Mouse (Mus musculus) neural tube, embryonic 15.5 days (tissue): ENCODE measurements around the gene Pif1. TPM values are rescaled to one million over a fixed set of nuclear protein-coding genes. Genes with fewer than 3 reads are reported as not detected.

ENCODE experiments used
- ATAC-seq: fragments of 200-750 bp; cut with Nextera tagmentation; 2 replicates; pipeline ENCODE4 v1.8.0; 2017; ENCODE audit warnings: mild to moderate bottlenecking, moderate TSS enrichment, moderate library complexity; ENCODE audit not compliant: low FRiP score
- H3K27ac ChIP-seq: fragments of 300-500 bp; sonication (generic); replicated peaks from 2 replicates; pipeline ENCODE4 v1.5.1; 2015; ENCODE audit warnings: mild to moderate bottlenecking, inconsistent platforms
- H3K27me3 ChIP-seq: fragments of 300-500 bp; sonication (generic); replicated peaks from 2 replicates; pipeline ENCODE4 v1.6.1; 2015; ENCODE audit warnings: inconsistent platforms
- H3K36me3 ChIP-seq: fragments of 300-500 bp; sonication (generic); 2 replicates; pipeline ENCODE4 v1.6.1; 2015; ENCODE audit warnings: inconsistent platforms
- H3K4me1 ChIP-seq: fragments of 300-500 bp; sonication (generic); 2 replicates; pipeline ENCODE4 v1.6.1; 2015; ENCODE audit warnings: inconsistent platforms
- H3K4me2 ChIP-seq: fragments of 300-500 bp; sonication (generic); 2 replicates; pipeline ENCODE4 v1.6.1; 2015; ENCODE audit warnings: inconsistent platforms, mild to moderate bottlenecking, moderate library complexity
- H3K4me3 ChIP-seq: fragments of 300-500 bp; sonication (generic); replicated peaks from 2 replicates; pipeline ENCODE4 v1.5.1; 2015; ENCODE audit warnings: mild to moderate bottlenecking, inconsistent platforms
- H3K9ac ChIP-seq: fragments of 300-500 bp; sonication (generic); replicated peaks from 2 replicates; pipeline ENCODE4 v1.6.1; 2015; ENCODE audit warnings: mild to moderate bottlenecking, inconsistent platforms
- H3K9me3 ChIP-seq: fragments of 300-500 bp; sonication (generic); replicated peaks from 2 replicates; pipeline ENCODE4 v1.6.1; 2016; ENCODE audit warnings: inconsistent platforms
- WGBS: fragments of 180-500 bp; shearing (Covaris S2); methylation state at CpG from one replicate; pipeline ENCODE4 v1.1.7; 2015; ENCODE audit warnings: mixed read lengths; 5-methylcytosine and 5-hydroxymethylcytosine counted together
- polyA plus RNA-seq: library from polyadenylated mRNA; unstranded; fragments of >200 nt; fragmentation: Nextera tagmentation; extraction: Ambion mirVana; gene quantifications from 2 replicates; pipeline ENCODE4 v1.2.1, GENCODE M21; 2015

Pif1 gene
- polyA plus RNA-seq, 1 experiment from 2014 or later: 2.7 TPM

DNA sequence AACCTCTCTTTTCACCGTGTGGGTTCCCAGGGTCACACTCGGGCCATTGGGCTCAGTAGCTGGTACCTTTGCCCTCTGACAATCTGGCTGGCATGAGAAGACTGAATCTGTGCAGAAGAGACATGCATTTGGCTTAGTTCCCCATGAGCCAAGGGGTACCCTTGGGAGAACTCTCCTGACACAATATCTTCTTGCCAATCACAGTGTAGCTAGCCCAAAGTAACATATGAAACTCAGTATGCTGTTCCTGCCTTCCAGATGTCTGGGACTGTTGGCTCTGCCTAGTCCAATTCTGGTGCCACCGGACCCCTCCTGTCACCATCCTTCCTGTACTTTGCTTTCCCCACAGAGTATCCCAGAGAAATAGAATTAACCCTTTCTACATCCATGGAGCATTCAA is 37.8 kb upstream of the Pif1 start:
- WGBS: 76% methylated on average over 3 of the region's 3 CpGs
- no peaks in the 10 kb centered on the region for H3K27me3 ChIP-seq
- H3K4me2 ChIP-seq: no peak overlapping the region
- peaks cover 25% of the 10 kb centered on the region; the same call in 1 of the 2 replicates for H3K4me1 ChIP-seq
- ATAC-seq: no peak
- no peaks in the 10 kb centered on the region for H3K9me3 ChIP-seq
- H3K4me3 ChIP-seq: no peak overlapping the region
- no peak overlapping the region for H3K9ac ChIP-seq
- no peaks in the 10 kb centered on the region for H3K36me3 ChIP-seq
- no peak overlapping the region for H3K27ac ChIP-seq

- Histone ChIP-seq H3K9me3 (no peaks in the 10 kb centered on the region), H3K36me3 (no peaks in the 10 kb centered on the region), H3K27me3 (no peaks in the 10 kb centered on the region), H3K4me3 (no peak overlapping the region), H3K27ac (no peak overlapping the region), H3K4me1 (peaks cover 26% of the 10 kb centered on the region), H3K9ac (no peak overlapping the region), H3K4me2 (no peak overlapping the region)
- 88% methylated on average over 5 of the region's 5 CpGs for WGBS
- ATAC-seq: no peak
Measured at GRCm38 (mm10) chr9:65549643-65550042, 37.3 kb upstream of the Pif1 start.

- H3K9ac ChIP-seq: no peak overlapping the region
- H3K4me3 ChIP-seq: no peak overlapping the region
- no peaks in the 10 kb centered on the region for H3K9me3 ChIP-seq
- no peaks in the 10 kb centered on the region for H3K36me3 ChIP-seq
- H3K27ac ChIP-seq: 0 out of 2 replicates have a peak overlapping the region, but pooled peaks have one; percentile 37
- no peaks in the 10 kb centered on the region for H3K27me3 ChIP-seq
- no peak overlapping the region for H3K4me2 ChIP-seq
- peaks cover 31% of the 10 kb centered on the region for H3K4me1 ChIP-seq
- no peak for ATAC-seq
- 29% methylated on average over 7 of the region's 7 CpGs for WGBS
Measured at GRCm38 (mm10) chr9:65550079-65550831, 36.7 kb upstream of the Pif1 start.

DNA sequence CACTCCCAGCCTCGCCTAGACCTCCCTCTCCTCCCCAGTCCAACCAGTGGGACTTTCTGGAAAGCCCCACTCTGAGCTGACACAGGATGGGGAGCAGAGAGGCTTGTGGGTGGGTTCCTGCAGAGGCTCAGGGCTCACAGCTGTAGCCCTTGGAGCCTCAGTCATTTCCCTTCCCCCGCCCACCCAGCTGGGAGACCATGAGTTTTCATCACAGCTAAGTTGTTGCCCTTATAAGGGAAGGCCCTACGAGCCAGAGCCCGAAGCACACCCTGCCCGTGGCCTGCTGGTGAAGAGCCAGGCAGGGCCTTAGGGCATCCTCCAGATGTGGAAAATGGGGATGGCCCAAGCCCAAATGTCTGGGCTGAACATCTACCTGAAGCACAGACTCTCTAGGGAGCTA is 35.9 kb upstream of the Pif1 start:
- ATAC-seq: no peak
- Histone ChIP-seq H3K9me3 (no peaks in the 10 kb centered on the region), H3K4me2 (no peak overlapping the region), H3K27me3 (no peaks in the 10 kb centered on the region), H3K36me3 (no peaks in the 10 kb centered on the region), H3K9ac (no peak overlapping the region), H3K4me1 (peaks cover 27% of the 10 kb centered on the region), H3K27ac (0 out of 2 replicates have a peak overlapping the region, but pooled peaks have one; percentile 37), H3K4me3 (no peak overlapping the region)
- 34% methylated on average over 5 of the region's 5 CpGs for WGBS

DNA sequence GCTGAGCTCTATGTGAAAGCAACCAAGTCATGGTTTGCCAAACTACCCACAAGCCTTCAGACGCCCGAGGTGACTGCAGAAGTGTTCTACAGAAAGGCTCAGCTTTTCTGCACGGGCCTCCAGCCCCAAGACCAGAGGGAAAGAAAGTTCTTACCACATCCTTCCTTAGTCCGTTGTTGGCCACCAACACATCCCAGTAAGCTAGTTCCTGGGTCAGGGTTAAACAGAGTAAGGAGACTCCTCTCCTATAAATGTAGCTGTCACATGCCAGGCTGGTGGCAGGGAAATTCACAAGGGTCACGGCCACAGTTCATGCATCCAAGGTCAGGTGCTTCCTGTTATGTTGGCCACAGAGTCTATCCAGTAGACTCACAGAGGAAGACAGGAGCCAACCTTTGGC is 34.8 kb upstream of the Pif1 start:
- Histone ChIP-seq H3K27ac (no peak overlapping the region), H3K27me3 (no peaks in the 10 kb centered on the region), H3K36me3 (0 out of 2 replicates have a peak, but pooled peaks cover 4% of the 10 kb centered on the region), H3K4me1 (peaks cover 26% of the 10 kb centered on the region), H3K9ac (no peak overlapping the region), H3K4me3 (no peak overlapping the region), H3K4me2 (no peak overlapping the region), H3K9me3 (no peaks in the 10 kb centered on the region)
- no peak for ATAC-seq
- 90% methylated on average over 5 of the region's 5 CpGs for WGBS

GRCm38 (mm10) chr9:65552711-65553110 is 34.2 kb upstream of the Pif1 start:
- H3K36me3 ChIP-seq: 0 out of 2 replicates have a peak, but pooled peaks cover 4% of the 10 kb centered on the region
- no peak overlapping the region for H3K4me3 ChIP-seq
- H3K27ac ChIP-seq: no peak overlapping the region
- no peaks in the 10 kb centered on the region for H3K9me3 ChIP-seq
- peaks cover 25% of the 10 kb centered on the region for H3K4me1 ChIP-seq
- no peaks in the 10 kb centered on the region for H3K27me3 ChIP-seq
- WGBS: 100% methylated on average over 2 of the region's 2 CpGs
- H3K4me2 ChIP-seq: no peak overlapping the region
- H3K9ac ChIP-seq: no peak overlapping the region
- ATAC-seq: no peak

- ATAC-seq: no peak
- H3K9ac ChIP-seq: no peak overlapping the region
Measured at GRCm38 (mm10) chr9:65555001-65555405, 32.0 kb upstream of the Pif1 start.

DNA sequence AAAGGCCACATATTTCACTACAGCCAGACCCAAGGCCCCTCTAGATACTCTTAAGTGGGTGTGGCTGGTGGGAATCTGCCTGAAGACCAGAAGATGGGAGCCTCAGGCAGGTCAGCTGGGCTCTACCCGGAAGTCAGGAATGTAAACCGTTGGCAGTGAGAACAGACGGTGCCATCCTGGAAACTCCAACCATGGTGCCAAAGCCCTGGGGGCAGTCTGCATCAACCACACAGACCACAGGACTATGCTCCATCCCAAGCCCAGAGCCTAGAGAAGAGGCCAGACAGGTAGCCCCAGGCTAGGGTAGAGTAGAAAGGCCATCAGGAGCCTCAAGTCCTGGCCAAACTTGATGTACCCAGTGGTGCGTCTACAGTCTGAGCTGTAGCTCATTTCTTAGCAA is 31.3 kb upstream of the Pif1 start:
- no peak overlapping the region for H3K4me3 ChIP-seq
- peaks cover 11% of the 10 kb centered on the region for H3K4me1 ChIP-seq

More at GRCm38 (mm10) chr9:65555001-65555405, 32.0 kb upstream of the Pif1 start:
- Histone ChIP-seq H3K4me3 (no peak overlapping the region), H3K36me3 (0 out of 2 replicates have a peak, but pooled peaks cover 7% of the 10 kb centered on the region), H3K4me1 (peaks cover 15% of the 10 kb centered on the region), H3K4me2 (no peak overlapping the region), H3K27ac (no peak overlapping the region), H3K9me3 (no peaks in the 10 kb centered on the region), H3K27me3 (no peaks in the 10 kb centered on the region)
- WGBS: 23% methylated on average over 5 of the region's 5 CpGs

GRCm38 (mm10) chr9:65556349-65556748 is 30.6 kb upstream of the Pif1 start:
- Histone ChIP-seq H3K9ac (no peak overlapping the region), H3K36me3 (0 out of 2 replicates have a peak, but pooled peaks cover 7% of the 10 kb centered on the region), H3K4me3 (no peak overlapping the region), H3K9me3 (no peaks in the 10 kb centered on the region), H3K4me1 (peaks cover 11% of the 10 kb centered on the region), H3K27ac (no peak overlapping the region), H3K27me3 (no peaks in the 10 kb centered on the region), H3K4me2 (no peak overlapping the region)
- ATAC-seq: no peak
- 96% methylated on average over 8 of the region's 8 CpGs for WGBS

More for the DNA sequence above, 31.3 kb upstream of the Pif1 start:
- Histone ChIP-seq H3K9ac (no peak overlapping the region), H3K36me3 (0 out of 2 replicates have a peak, but pooled peaks cover 7% of the 10 kb centered on the region), H3K9me3 (no peaks in the 10 kb centered on the region), H3K27ac (no peak overlapping the region), H3K4me2 (no peak overlapping the region), H3K27me3 (no peaks in the 10 kb centered on the region)
- ATAC-seq: no peak
- WGBS: 88% methylated on average over 4 of the region's 4 CpGs

DNA sequence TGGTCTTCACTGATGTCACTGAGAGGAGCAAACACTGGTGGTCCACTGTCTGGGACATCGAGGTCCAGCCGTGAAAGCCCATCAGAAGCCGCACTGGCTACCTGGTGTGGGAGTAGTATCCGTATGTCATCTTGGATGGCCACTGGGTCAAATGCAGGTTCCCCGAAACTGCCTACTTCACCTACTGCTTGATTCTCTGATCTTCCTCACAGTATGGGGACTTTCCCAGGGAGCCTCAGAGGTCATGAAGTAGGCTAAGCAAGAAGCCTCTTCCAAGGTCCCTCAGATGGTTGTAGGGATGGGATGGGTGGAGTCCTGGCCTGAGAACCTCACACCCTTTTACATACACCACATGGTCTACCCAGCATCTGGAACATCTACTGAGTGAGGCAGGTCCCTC is 30.0 kb upstream of the Pif1 start:
- 95% methylated on average over 5 of the region's 5 CpGs for WGBS
- Histone ChIP-seq H3K36me3 (0 out of 2 replicates have a peak, but pooled peaks cover 7% of the 10 kb centered on the region), H3K9me3 (no peaks in the 10 kb centered on the region), H3K4me1 (peaks cover 17% of the 10 kb centered on the region), H3K27ac (no peak overlapping the region), H3K27me3 (no peaks in the 10 kb centered on the region), H3K4me2 (no peak overlapping the region), H3K4me3 (no peak overlapping the region), H3K9ac (no peak overlapping the region)
- no peak for ATAC-seq

DNA sequence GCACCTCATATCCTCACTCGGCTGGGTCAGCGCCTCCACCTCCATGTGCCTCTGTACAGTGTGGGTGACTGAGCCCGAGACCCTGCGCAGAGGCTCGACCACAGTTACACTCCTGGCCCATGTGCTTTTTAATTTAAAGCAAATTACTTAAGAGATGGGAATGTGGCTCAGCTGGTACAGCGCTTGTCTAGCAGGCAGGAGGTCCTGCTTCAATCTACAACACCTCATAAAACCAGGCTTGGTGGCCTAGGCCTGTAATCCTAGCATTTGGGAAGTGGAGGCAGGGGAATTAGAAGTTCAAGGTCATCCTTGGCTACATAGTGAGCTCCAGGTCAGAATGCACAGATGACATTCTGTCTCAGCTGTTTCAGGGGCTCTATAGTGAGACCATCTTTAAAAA is 28.2 kb upstream of the Pif1 start:
- Histone ChIP-seq H3K9ac (no peak overlapping the region), H3K27me3 (no peaks in the 10 kb centered on the region), H3K9me3 (no peaks in the 10 kb centered on the region), H3K4me2 (no peak overlapping the region), H3K36me3 (0 out of 2 replicates have a peak, but pooled peaks cover 7% of the 10 kb centered on the region), H3K27ac (no peak overlapping the region), H3K4me1 (peaks cover 20% of the 10 kb centered on the region), H3K4me3 (no peak overlapping the region)
- ATAC-seq: no peak
- 93% methylated on average over 6 of the region's 6 CpGs for WGBS

GRCm38 (mm10) chr9:65561016-65561415 is 25.9 kb upstream of the Pif1 start:
- H3K27ac ChIP-seq: no peak overlapping the region
- H3K4me1 ChIP-seq: peaks cover 14% of the 10 kb centered on the region
- no peak overlapping the region for H3K4me3 ChIP-seq
- no peak for ATAC-seq
- H3K27me3 ChIP-seq: no peaks in the 10 kb centered on the region
- 74% methylated on average over 4 of the region's 4 CpGs for WGBS
- H3K4me2 ChIP-seq: no peak overlapping the region
- 0 out of 2 replicates have a peak, but pooled peaks cover 7% of the 10 kb centered on the region for H3K36me3 ChIP-seq
- H3K9me3 ChIP-seq: no peaks in the 10 kb centered on the region
- no peak overlapping the region for H3K9ac ChIP-seq
